Mouse (Mus musculus) liver, embryonic 15.5 days (tissue): ENCODE results near the gene Stxbp5. TPM values are rescaled to one million over a fixed set of nuclear protein-coding genes. Genes with fewer than 3 reads are reported as not detected.

Experiments
- ATAC-seq: fragments of 200-750 bp; cut with Nextera tagmentation; 2 replicates; pipeline ENCODE4 v1.8.0; 2017; ENCODE audit warnings: moderate number of reproducible peaks, mild to moderate bottlenecking, moderate library complexity; ENCODE audit not compliant: insufficient read depth
- H3K27ac ChIP-seq: fragments of 300-500 bp; sonication (generic); replicated peaks from 2 replicates; pipeline ENCODE4 v1.5.1; 2015; ENCODE audit warnings: mild to moderate bottlenecking, inconsistent platforms
- H3K27me3 ChIP-seq: fragments of 300-500 bp; sonication (generic); 2 replicates; pipeline ENCODE4 v1.6.1; 2015; ENCODE audit warnings: mild to moderate bottlenecking, inconsistent platforms
- H3K36me3 ChIP-seq: fragments of 300-500 bp; sonication (generic); replicated peaks from 2 replicates; pipeline ENCODE4 v1.6.1; 2015; ENCODE audit warnings: moderate library complexity, mild to moderate bottlenecking, inconsistent platforms
- H3K4me1 ChIP-seq: fragments of 300-500 bp; sonication (generic); replicated peaks from 2 replicates; pipeline ENCODE4 v1.6.1; 2015; ENCODE audit warnings: inconsistent platforms
- H3K4me2 ChIP-seq: fragments of 300-500 bp; sonication (generic); 2 replicates; pipeline ENCODE4 v1.6.1; 2015; ENCODE audit warnings: moderate library complexity, mild to moderate bottlenecking, inconsistent platforms
- H3K4me3 ChIP-seq: fragments of 300-500 bp; sonication (generic); replicated peaks from 2 replicates; pipeline ENCODE4 v1.5.1; 2015; ENCODE audit warnings: mild to moderate bottlenecking, inconsistent platforms
- H3K9ac ChIP-seq: fragments of 300-500 bp; sonication (generic); 2 replicates; pipeline ENCODE4 v1.6.1; 2015; ENCODE audit warnings: moderate library complexity, mild to moderate bottlenecking, inconsistent platforms
- H3K9me3 ChIP-seq: fragments of 300-500 bp; sonication (generic); replicated peaks from 2 replicates; pipeline ENCODE4 v1.6.1; 2016; ENCODE audit warnings: inconsistent platforms
- WGBS: fragments of 180-500 bp; shearing (Covaris S2); methylation state at CpG from one replicate; pipeline ENCODE4 v1.1.7; 2015; ENCODE audit warnings: mixed read lengths; ENCODE audit not compliant: insufficient replicate concordance; 5-methylcytosine and 5-hydroxymethylcytosine counted together
- polyA plus RNA-seq: library from polyadenylated mRNA; unstranded; fragments of >200 nt; fragmentation: Nextera tagmentation; extraction: Ambion mirVana; gene quantifications from 2 replicates; pipeline ENCODE4 v1.2.1, GENCODE M21; 2015

Stxbp5 gene
- polyA plus RNA-seq: 2.4 and 3.2 TPM in 2 replicates

DNA sequence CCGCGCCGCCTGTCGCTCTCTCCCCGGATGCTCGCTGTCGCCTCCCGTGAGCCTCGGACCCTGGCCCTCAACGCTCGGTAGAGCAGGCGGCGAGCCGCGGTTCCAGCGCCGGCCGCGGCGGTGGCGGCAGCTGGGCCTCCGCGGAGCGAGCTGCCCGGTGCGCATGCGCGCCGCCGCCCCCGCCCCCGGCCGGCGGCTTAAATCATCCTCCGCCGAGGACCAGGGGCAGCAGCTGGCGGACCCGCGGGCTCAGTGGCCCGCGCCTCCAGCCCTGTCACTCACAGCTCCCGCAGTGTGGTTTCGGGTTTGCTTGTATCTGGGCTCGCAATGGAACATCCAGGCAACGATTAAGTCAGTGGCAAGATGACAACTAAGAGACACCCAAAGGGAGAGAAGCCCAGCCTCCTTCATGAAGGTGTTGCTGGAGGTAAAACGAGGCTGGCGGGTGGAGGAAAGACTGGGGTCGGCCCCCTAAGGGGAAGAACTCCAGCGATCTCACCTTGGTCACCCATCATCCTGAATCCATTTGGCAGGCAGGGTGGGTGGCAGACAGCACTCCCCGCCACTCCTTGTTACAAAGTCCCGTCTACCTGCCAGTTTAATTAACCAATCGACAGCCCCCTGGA lies at the start of gene Stxbp5:
Gene Stxbp5, minus strand, starts transcription at position 9 of the 626 bp plus-strand sequence.
- peak within 1 kb of the TSS; percentile 90 for H3K9ac ChIP-seq
- ATAC-seq: peak; percentile 74
- no peaks in the 10 kb centered on the region for H3K36me3 ChIP-seq
- no peaks in the 10 kb centered on the region for H3K27me3 ChIP-seq
- peak within 1 kb of the TSS; percentile 91 for H3K4me3 ChIP-seq
- peak within 1 kb of the TSS; percentile 90 for H3K27ac ChIP-seq
- H3K9me3 ChIP-seq: no peaks in the 10 kb centered on the region
- WGBS: under 1% methylated on average over 52 of the region's 52 CpGs
- H3K4me2 ChIP-seq: peak within 1 kb of the TSS; percentile 98
- peaks cover 17% of the 10 kb centered on the region for H3K4me1 ChIP-seq

- Histone ChIP-seq H3K9ac (no peak overlapping the region), H3K27me3 (no peaks in the 10 kb centered on the region), H3K36me3 (no peaks in the 10 kb centered on the region), H3K27ac (no peak overlapping the region), H3K4me3 (no peak overlapping the region), H3K4me2 (no peak overlapping the region), H3K4me1 (no peaks in the 10 kb centered on the region; the same call in 1 of the 2 replicates), H3K9me3 (no peaks in the 10 kb centered on the region)
- ATAC-seq: no peak
- 71% methylated on average over 5 of the region's 5 CpGs for WGBS
Measured at GRCm38 (mm10) chr10:9912395-9912794, 11.5 kb upstream of the Stxbp5 start.

GRCm38 (mm10) chr10:9907919-9908502 lies 7.1 kb upstream of the Stxbp5 start:
- Histone ChIP-seq H3K4me1 (no peaks in the 10 kb centered on the region; the same call in 1 of the 2 replicates), H3K4me3 (no peak overlapping the region), H3K27me3 (no peaks in the 10 kb centered on the region), H3K4me2 (no peak overlapping the region), H3K36me3 (no peaks in the 10 kb centered on the region), H3K9me3 (no peaks in the 10 kb centered on the region), H3K27ac (no peak overlapping the region), H3K9ac (no peak overlapping the region)
- whole genome bisulfite sequencing: 24% methylated on average over 8 of the region's 8 CpGs
- no peak for ATAC-seq

- ATAC-seq: no peak
- H3K9ac ChIP-seq: no peak overlapping the region
- no peaks in the 10 kb centered on the region for H3K9me3 ChIP-seq
- no peak overlapping the region for H3K27ac ChIP-seq
- no peaks in the 10 kb centered on the region for H3K36me3 ChIP-seq
- no peaks in the 10 kb centered on the region; the same call in 1 of the 2 replicates for H3K4me1 ChIP-seq
- H3K4me2 ChIP-seq: no peak overlapping the region
- 37% methylated on average over 2 of the region's 2 CpGs for WGBS
- no peak overlapping the region for H3K4me3 ChIP-seq
- no peaks in the 10 kb centered on the region for H3K27me3 ChIP-seq
Measured at GRCm38 (mm10) chr10:9907519-9907918, 6.6 kb upstream of the Stxbp5 start.

GRCm38 (mm10) chr10:9906185-9906584 lies 5.3 kb upstream of the Stxbp5 start:
- H3K9ac ChIP-seq: no peak overlapping the region
- H3K27me3 ChIP-seq: no peaks in the 10 kb centered on the region
- 61% methylated on average over 3 of the region's 3 CpGs for WGBS
- H3K4me2 ChIP-seq: no peak overlapping the region
- no peaks in the 10 kb centered on the region for H3K36me3 ChIP-seq
- no peak overlapping the region for H3K4me3 ChIP-seq
- no peak overlapping the region for H3K27ac ChIP-seq
- no peak for ATAC-seq
- H3K9me3 ChIP-seq: no peaks in the 10 kb centered on the region
- peaks cover 3% of the 10 kb centered on the region; the same call in 1 of the 2 replicates for H3K4me1 ChIP-seq

DNA sequence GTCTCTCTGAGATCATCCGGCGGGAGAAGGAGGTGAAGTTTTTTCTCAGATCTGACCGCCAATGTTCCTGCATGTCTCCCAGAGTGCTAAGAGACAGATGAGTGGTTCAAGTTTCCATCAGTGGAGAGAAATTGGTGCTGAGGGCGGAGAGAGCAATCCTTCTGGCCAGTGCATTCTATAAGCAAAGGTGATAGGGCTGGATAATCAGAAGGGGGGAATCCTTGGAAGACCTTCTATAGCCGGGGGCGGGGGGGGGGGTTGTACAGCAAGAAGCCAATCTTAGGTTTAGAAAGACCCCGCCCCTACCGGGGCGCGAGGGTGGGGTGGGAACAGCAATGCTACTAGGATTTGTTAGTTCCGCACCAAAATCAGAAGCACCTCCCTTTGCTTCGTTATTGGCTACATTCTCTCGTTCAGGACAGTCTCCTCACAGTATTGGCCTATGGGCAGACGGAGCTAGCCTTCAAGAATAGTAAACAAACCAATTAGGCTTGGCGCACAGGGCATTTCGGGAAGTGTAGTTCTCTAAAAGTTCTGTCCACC lies 889 bp upstream of the Stxbp5 start:
- 0% methylated on average over 16 of the region's 16 CpGs for WGBS
- ATAC-seq: peak; percentile 89
- H3K27ac ChIP-seq: peak overlapping the region; percentile 90
- no peaks in the 10 kb centered on the region for H3K9me3 ChIP-seq
- H3K4me1 ChIP-seq: peaks cover 17% of the 10 kb centered on the region
- H3K4me2 ChIP-seq: peak overlapping the region; percentile 98
- H3K4me3 ChIP-seq: peak overlapping the region; percentile 91
- no peaks in the 10 kb centered on the region for H3K27me3 ChIP-seq
- H3K36me3 ChIP-seq: no peaks in the 10 kb centered on the region
- peak overlapping the region; percentile 90 for H3K9ac ChIP-seq

DNA sequence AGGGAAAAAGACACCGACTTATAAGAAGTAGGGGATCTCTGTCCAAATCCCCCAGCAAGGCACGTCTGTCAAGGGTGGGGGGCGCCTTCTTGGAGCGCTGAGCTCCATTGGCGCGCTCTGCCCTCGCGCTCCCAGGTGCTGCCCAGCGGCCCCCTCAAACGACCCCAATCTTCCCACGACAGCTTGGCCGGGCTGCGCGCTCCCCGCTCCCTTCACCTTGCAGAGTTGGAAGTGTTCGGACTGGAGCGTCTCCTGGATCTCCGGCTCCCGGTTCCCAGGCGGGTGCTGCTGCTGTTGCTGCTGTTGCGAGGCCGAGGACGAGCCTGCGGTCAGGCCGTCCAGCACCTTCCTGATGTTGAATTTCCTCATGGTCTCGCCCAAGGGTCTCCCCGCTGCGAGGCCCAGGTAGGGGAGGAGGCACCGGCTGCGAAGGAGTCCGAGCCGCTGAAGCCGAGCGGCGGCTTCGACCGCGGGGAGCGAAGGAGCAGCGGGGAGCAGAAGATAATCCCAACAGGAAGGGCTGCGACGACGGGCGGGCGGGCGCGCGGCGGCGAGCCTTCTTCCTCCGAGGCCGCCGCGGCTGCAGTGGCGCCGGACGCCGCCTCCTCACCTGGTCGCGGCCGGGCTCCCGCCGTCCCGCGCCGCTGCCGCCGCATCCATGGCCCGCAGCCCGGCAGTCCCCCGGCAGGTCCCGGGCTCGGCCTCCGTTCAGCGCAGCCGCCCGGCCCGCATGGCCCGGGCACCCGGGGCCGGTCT lies 386 bp downstream of the Stxbp5 start:
- H3K4me1 ChIP-seq: peaks cover 17% of the 10 kb centered on the region
- H3K27ac ChIP-seq: peak overlapping the region; percentile 90
- peak overlapping the region; percentile 90 for H3K9ac ChIP-seq
- under 1% methylated on average over 81 of the region's 81 CpGs for WGBS
- H3K4me3 ChIP-seq: peak overlapping the region; percentile 91
- H3K9me3 ChIP-seq: no peaks in the 10 kb centered on the region
- H3K4me2 ChIP-seq: peak overlapping the region; percentile 98
- 0 out of 2 replicates have a peak, but pooled peaks cover under 1% of the 10 kb centered on the region for H3K36me3 ChIP-seq
- ATAC-seq: peak; percentile 51
- H3K27me3 ChIP-seq: no peaks in the 10 kb centered on the region

GRCm38 (mm10) chr10:9899816-9900215 lies 1.1 kb downstream of the Stxbp5 start:
- H3K4me2 ChIP-seq: peak overlapping the region; percentile 98
- 2% methylated on average over 15 of the region's 15 CpGs for WGBS

DNA sequence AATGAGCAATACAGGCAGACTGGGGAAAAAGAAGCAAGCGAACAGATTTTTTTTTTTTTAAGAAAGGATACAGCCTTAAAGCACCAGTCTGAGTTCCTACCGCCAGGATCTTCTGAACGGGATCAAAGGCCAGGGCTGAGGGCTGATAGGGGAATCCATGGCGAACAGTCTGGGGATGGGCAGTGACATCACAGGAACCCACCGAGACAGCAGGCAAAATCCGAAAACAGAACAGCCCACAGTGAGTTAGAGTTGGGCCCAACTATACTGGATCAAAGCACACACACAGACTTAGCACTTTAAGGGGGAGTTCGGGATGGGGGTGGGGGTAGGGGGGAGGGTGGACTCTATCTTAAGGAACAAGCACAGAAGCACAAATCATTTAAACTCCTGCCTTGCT lies 1.8 kb downstream of the Stxbp5 start:
- Histone ChIP-seq H3K36me3 (peaks cover 6% of the 10 kb centered on the region; the same call in 1 of the 2 replicates), H3K27ac (no peak overlapping the region), H3K9me3 (no peaks in the 10 kb centered on the region), H3K4me1 (peaks cover 18% of the 10 kb centered on the region), H3K27me3 (no peaks in the 10 kb centered on the region), H3K4me3 (peak overlapping the region; percentile 91), H3K4me2 (peak overlapping the region; percentile 98), H3K9ac (no peak overlapping the region)
- 17% methylated on average over 7 of the region's 7 CpGs for WGBS
- ATAC-seq: no peak

More at GRCm38 (mm10) chr10:9899816-9900215, 1.1 kb downstream of the Stxbp5 start:
- no peak for ATAC-seq
- peaks cover 6% of the 10 kb centered on the region; the same call in 1 of the 2 replicates for H3K36me3 ChIP-seq
- no peak overlapping the region for H3K27ac ChIP-seq
- H3K4me1 ChIP-seq: peaks cover 17% of the 10 kb centered on the region
- H3K9me3 ChIP-seq: no peaks in the 10 kb centered on the region
- H3K4me3 ChIP-seq: peak overlapping the region; percentile 91
- H3K9ac ChIP-seq: peak overlapping the region; percentile 90
- H3K27me3 ChIP-seq: no peaks in the 10 kb centered on the region

DNA sequence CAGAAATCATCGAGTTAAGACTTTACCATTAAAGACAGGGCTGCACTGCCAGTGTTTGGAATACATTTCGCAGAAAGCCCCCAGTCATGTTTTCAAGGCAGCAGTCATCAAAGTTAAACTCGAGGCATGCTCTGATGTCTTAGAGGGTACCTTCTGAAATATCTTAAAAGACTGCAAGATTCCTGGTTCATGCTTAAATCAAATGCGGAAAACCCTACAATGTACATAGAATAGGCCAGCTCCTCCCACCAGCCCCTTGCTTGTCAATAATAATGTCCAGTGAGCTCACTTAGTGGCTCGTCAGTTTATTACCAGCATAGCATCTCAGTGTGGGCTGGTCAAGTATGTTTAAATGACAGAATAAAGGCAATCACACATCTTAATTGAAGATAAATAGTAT lies 3.0 kb downstream of the Stxbp5 start:
- 72% methylated on average over 5 of the region's 5 CpGs for WGBS
- Histone ChIP-seq H3K36me3 (peaks cover 6% of the 10 kb centered on the region; the same call in 1 of the 2 replicates), H3K4me2 (no peak overlapping the region)

GRCm38 (mm10) chr10:9893562-9893961 lies 7.3 kb downstream of the Stxbp5 start:
- no peak for ATAC-seq
- H3K9me3 ChIP-seq: no peaks in the 10 kb centered on the region
- H3K4me2 ChIP-seq: no peak overlapping the region
- peaks cover 5% of the 10 kb centered on the region; the same call in 1 of the 2 replicates for H3K4me1 ChIP-seq
- no peaks in the 10 kb centered on the region for H3K27me3 ChIP-seq
- no peak overlapping the region for H3K9ac ChIP-seq
- H3K27ac ChIP-seq: no peak overlapping the region
- H3K4me3 ChIP-seq: no peak overlapping the region
- WGBS: 63% methylated on average over 2 of the region's 2 CpGs
- peaks cover 6% of the 10 kb centered on the region; the same call in 1 of the 2 replicates for H3K36me3 ChIP-seq

More for the DNA sequence above, 3.0 kb downstream of the Stxbp5 start:
- Histone ChIP-seq H3K4me1 (peaks cover 21% of the 10 kb centered on the region), H3K9ac (no peak overlapping the region), H3K27ac (no peak overlapping the region), H3K27me3 (no peaks in the 10 kb centered on the region), H3K4me3 (no peak overlapping the region), H3K9me3 (no peaks in the 10 kb centered on the region)
- no peak for ATAC-seq
